Mouse (Mus musculus): ENCODE data around the gene Gabrg3. TPM values are rescaled to one million over a fixed set of nuclear protein-coding genes. Genes with fewer than 3 reads are reported as not detected.

The Gabrg3 gene
- polyA plus RNA-seq (2015; fragmentation: Nextera tagmentation; extraction: Ambion mirVana): 1.8 and 2.3 TPM in 2 replicates

GRCm38 (mm10) chr7:57386517-57387340, at the start of gene Gabrg3:
Gene Gabrg3 (minus strand): TSS chr7:57387188.

DNA sequence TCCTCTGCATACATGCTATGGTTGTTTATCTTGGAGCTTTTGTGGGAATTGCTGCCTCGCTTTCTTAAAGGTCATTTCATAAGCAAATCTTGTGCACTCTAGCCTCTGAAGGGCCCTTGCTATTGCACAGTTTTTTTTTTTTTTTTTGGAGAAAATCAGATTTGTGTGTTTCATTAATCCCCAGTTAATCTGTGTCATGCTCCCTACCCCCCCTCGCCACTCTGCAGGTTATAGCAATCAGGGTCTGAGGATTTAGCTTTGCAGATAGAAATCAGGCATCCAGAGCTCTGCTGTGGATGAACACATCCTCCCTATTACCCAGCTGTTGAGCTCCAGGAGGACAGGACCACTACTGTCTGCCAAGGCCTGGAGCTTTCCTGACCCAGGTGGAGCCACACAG, 32.4 kb upstream of the Gabrg3 start, which contains the start of gene Gabrb3:
Gabrb3 (plus strand) TSS at position 301 of the 400 bp plus-strand sequence.

Other genes starting within 250 kb of the Gabrg3 start
- gene Gabrb3, start 32.5 kb upstream of the Gabrg3 start, polyA plus RNA-seq (2015; fragmentation: Nextera tagmentation; extraction: Ambion mirVana): 4.0 and 5.6 TPM in 2 replicates
- gene Gabra5, start 122.9 kb upstream of the Gabrg3 start, polyA plus RNA-seq (2015; fragmentation: Nextera tagmentation; extraction: Ambion mirVana): 0.32 and 0.44 TPM in 2 replicates